Mouse (Mus musculus): ENCODE results near the gene Csrp2. TPM values are rescaled to one million over a fixed set of nuclear protein-coding genes. Genes with fewer than 3 reads are reported as not detected.

Gene Csrp2
- polyA plus RNA-seq, 1 experiment: 0.19 TPM

GRCm38 (mm10) chr10:110952937-110953451 is 33.4 kb downstream of the Csrp2 start:
- H3K27me3 ChIP-seq (ENCODE audit: control insufficient read depth): no peaks in the 10 kb centered on the region
- H3K9me3 ChIP-seq (ENCODE audit: control insufficient read depth, low read length): no peaks in the 10 kb centered on the region
- H3K36me3 ChIP-seq (ENCODE audit: control insufficient read depth): peaks cover 32% of the 10 kb centered on the region
- TF ChIP-seq GATA1 (IDR thresholded peaks at IDR 0.05; ENCODE audit: low read length) (no peak), TAL1 (IDR thresholded peaks at IDR 0.05; ENCODE audit: low read length) (no peak)
- no peak overlapping the region for H3K4me3 ChIP-seq (replicated peaks)
- H3K4me1 ChIP-seq (ENCODE audit: control insufficient read depth): no peaks in the 10 kb centered on the region

GRCm38 (mm10) chr10:110958879-110959278 is 39.3 kb downstream of the Csrp2 start:
- Histone ChIP-seq H3K4me1 (ENCODE audit: control insufficient read depth) (no peaks in the 10 kb centered on the region), H3K27me3 (ENCODE audit: control insufficient read depth) (no peaks in the 10 kb centered on the region), H3K9me3 (ENCODE audit: control insufficient read depth, low read length) (no peaks in the 10 kb centered on the region), H3K36me3 (ENCODE audit: control insufficient read depth) (peaks cover 42% of the 10 kb centered on the region), H3K4me3 (replicated peaks) (no peak overlapping the region)
- TF ChIP-seq GATA1 (IDR thresholded peaks at IDR 0.05; ENCODE audit: low read length) (no peak), TAL1 (IDR thresholded peaks at IDR 0.05; ENCODE audit: low read length) (no peak)

GRCm38 (mm10) chr10:110959781-110960180 is 40.2 kb downstream of the Csrp2 start:
- H3K27me3 ChIP-seq (ENCODE audit: control insufficient read depth): no peaks in the 10 kb centered on the region
- no peaks in the 10 kb centered on the region for H3K4me1 ChIP-seq (ENCODE audit: control insufficient read depth)
- no peaks in the 10 kb centered on the region for H3K9me3 ChIP-seq (ENCODE audit: control insufficient read depth, low read length)
- H3K36me3 ChIP-seq (ENCODE audit: control insufficient read depth): peaks cover 43% of the 10 kb centered on the region
- TF ChIP-seq GATA1 (IDR thresholded peaks at IDR 0.05; ENCODE audit: low read length) (no peak), TAL1 (IDR thresholded peaks at IDR 0.05; ENCODE audit: low read length) (no peak)
- no peak overlapping the region for H3K4me3 ChIP-seq (replicated peaks)

- Histone ChIP-seq H3K27me3 (ENCODE audit: control insufficient read depth) (no peaks in the 10 kb centered on the region), H3K9me3 (ENCODE audit: control insufficient read depth, low read length) (no peaks in the 10 kb centered on the region), H3K4me3 (replicated peaks) (no peak overlapping the region), H3K4me1 (ENCODE audit: control insufficient read depth) (no peaks in the 10 kb centered on the region), H3K36me3 (ENCODE audit: control insufficient read depth) (peaks cover 37% of the 10 kb centered on the region)
- TF ChIP-seq TAL1 (IDR thresholded peaks at IDR 0.05; ENCODE audit: low read length) (no peak), GATA1 (IDR thresholded peaks at IDR 0.05; ENCODE audit: low read length) (no peak)
Observed at GRCm38 (mm10) chr10:110960841-110961240, 41.3 kb downstream of the Csrp2 start.

- peaks cover 34% of the 10 kb centered on the region for H3K36me3 ChIP-seq (ENCODE audit: control insufficient read depth)
- no peak overlapping the region for H3K4me3 ChIP-seq (replicated peaks)
- TF ChIP-seq TAL1 (IDR thresholded peaks at IDR 0.05; ENCODE audit: low read length) (no peak), GATA1 (IDR thresholded peaks at IDR 0.05; ENCODE audit: low read length) (no peak)
- H3K9me3 ChIP-seq (ENCODE audit: control insufficient read depth, low read length): no peaks in the 10 kb centered on the region
- no peaks in the 10 kb centered on the region for H3K27me3 ChIP-seq (ENCODE audit: control insufficient read depth)
- H3K4me1 ChIP-seq (ENCODE audit: control insufficient read depth): peaks cover 2% of the 10 kb centered on the region; the same call in 1 of the 2 replicates
Observed at GRCm38 (mm10) chr10:110962172-110962571, 42.6 kb downstream of the Csrp2 start.

- Histone ChIP-seq H3K9me3 (ENCODE audit: control insufficient read depth, low read length) (no peaks in the 10 kb centered on the region), H3K36me3 (ENCODE audit: control insufficient read depth) (peaks cover 43% of the 10 kb centered on the region), H3K4me3 (replicated peaks) (no peak overlapping the region), H3K4me1 (ENCODE audit: control insufficient read depth) (peaks cover 2% of the 10 kb centered on the region; the same call in 1 of the 2 replicates), H3K27me3 (ENCODE audit: control insufficient read depth) (no peaks in the 10 kb centered on the region)
- TF ChIP-seq TAL1 (IDR thresholded peaks at IDR 0.05; ENCODE audit: low read length) (no peak), GATA1 (IDR thresholded peaks at IDR 0.05; ENCODE audit: low read length) (no peak)
Observed at GRCm38 (mm10) chr10:110971044-110971443, 51.5 kb downstream of the Csrp2 start.

GRCm38 (mm10) chr10:110971483-110971882 is 51.9 kb downstream of the Csrp2 start:
- no peak overlapping the region for H3K4me3 ChIP-seq (replicated peaks)
- H3K36me3 ChIP-seq (ENCODE audit: control insufficient read depth): peaks cover 43% of the 10 kb centered on the region
- TF ChIP-seq TAL1 (IDR thresholded peaks at IDR 0.05; ENCODE audit: low read length) (no peak), GATA1 (IDR thresholded peaks at IDR 0.05; ENCODE audit: low read length) (no peak)
- peaks cover 2% of the 10 kb centered on the region; the same call in 1 of the 2 replicates for H3K4me1 ChIP-seq (ENCODE audit: control insufficient read depth)
- H3K9me3 ChIP-seq (ENCODE audit: control insufficient read depth, low read length): no peaks in the 10 kb centered on the region
- H3K27me3 ChIP-seq (ENCODE audit: control insufficient read depth): no peaks in the 10 kb centered on the region

GRCm38 (mm10) chr10:110971998-110972397 is 52.4 kb downstream of the Csrp2 start:
- no peaks in the 10 kb centered on the region for H3K27me3 ChIP-seq (ENCODE audit: control insufficient read depth)
- H3K4me3 ChIP-seq (replicated peaks): no peak overlapping the region
- H3K36me3 ChIP-seq (ENCODE audit: control insufficient read depth): peaks cover 39% of the 10 kb centered on the region
- no peak for TF ChIP-seq GATA1 (IDR thresholded peaks at IDR 0.05; ENCODE audit: low read length)
- no peak for TF ChIP-seq TAL1 (IDR thresholded peaks at IDR 0.05; ENCODE audit: low read length)
- no peaks in the 10 kb centered on the region for H3K9me3 ChIP-seq (ENCODE audit: control insufficient read depth, low read length)
- H3K4me1 ChIP-seq (ENCODE audit: control insufficient read depth): peaks cover under 1% of the 10 kb centered on the region; the same call in 1 of the 2 replicates

- H3K36me3 ChIP-seq (ENCODE audit: control insufficient read depth): peaks cover 38% of the 10 kb centered on the region
- TF ChIP-seq GATA1 (IDR thresholded peaks at IDR 0.05; ENCODE audit: low read length) (no peak), TAL1 (IDR thresholded peaks at IDR 0.05; ENCODE audit: low read length) (no peak)
- no peaks in the 10 kb centered on the region for H3K27me3 ChIP-seq (ENCODE audit: control insufficient read depth)
- H3K4me3 ChIP-seq (replicated peaks): no peak overlapping the region
- H3K9me3 ChIP-seq (ENCODE audit: control insufficient read depth, low read length): no peaks in the 10 kb centered on the region
- H3K4me1 ChIP-seq (ENCODE audit: control insufficient read depth): peaks cover 1% of the 10 kb centered on the region; the same call in 1 of the 2 replicates
Observed at GRCm38 (mm10) chr10:110974463-110974862, 54.9 kb downstream of the Csrp2 start.

GRCm38 (mm10) chr10:110974885-110975284 is 55.3 kb downstream of the Csrp2 start:
- Histone ChIP-seq H3K36me3 (ENCODE audit: control insufficient read depth) (peaks cover 34% of the 10 kb centered on the region), H3K4me1 (ENCODE audit: control insufficient read depth) (peaks cover 6% of the 10 kb centered on the region; the same call in 1 of the 2 replicates), H3K27me3 (ENCODE audit: control insufficient read depth) (no peaks in the 10 kb centered on the region), H3K4me3 (replicated peaks) (no peak overlapping the region), H3K9me3 (ENCODE audit: control insufficient read depth, low read length) (no peaks in the 10 kb centered on the region)
- TF ChIP-seq TAL1 (IDR thresholded peaks at IDR 0.05; ENCODE audit: low read length) (no peak), GATA1 (IDR thresholded peaks at IDR 0.05; ENCODE audit: low read length) (no peak)

All from erythroblast, embryonic 14.5 days (primary cell).